Mouse (Mus musculus) G1E-ER4 (cell line): Measurements from ENCODE around the gene Chm. TPM values are rescaled to one million over a fixed set of nuclear protein-coding genes. Genes with fewer than 3 reads are reported as not detected.

Experiments
- GATA1 ChIP-seq: IDR thresholded peaks from one replicate; pipeline ENCODE4 v1.8.0; 2012; ENCODE audit warnings: low read length, inconsistent platforms
- polyA plus RNA-seq: library from polyadenylated mRNA; stranded (reverse); fragments of >175 nt; gene quantifications from 2 replicates; pipeline ENCODE4 v1.2.3, GENCODE M21; 2012

The Chm gene
- 0.71 and 0.99 TPM in 2 replicates for polyA plus RNA-seq

DNA sequence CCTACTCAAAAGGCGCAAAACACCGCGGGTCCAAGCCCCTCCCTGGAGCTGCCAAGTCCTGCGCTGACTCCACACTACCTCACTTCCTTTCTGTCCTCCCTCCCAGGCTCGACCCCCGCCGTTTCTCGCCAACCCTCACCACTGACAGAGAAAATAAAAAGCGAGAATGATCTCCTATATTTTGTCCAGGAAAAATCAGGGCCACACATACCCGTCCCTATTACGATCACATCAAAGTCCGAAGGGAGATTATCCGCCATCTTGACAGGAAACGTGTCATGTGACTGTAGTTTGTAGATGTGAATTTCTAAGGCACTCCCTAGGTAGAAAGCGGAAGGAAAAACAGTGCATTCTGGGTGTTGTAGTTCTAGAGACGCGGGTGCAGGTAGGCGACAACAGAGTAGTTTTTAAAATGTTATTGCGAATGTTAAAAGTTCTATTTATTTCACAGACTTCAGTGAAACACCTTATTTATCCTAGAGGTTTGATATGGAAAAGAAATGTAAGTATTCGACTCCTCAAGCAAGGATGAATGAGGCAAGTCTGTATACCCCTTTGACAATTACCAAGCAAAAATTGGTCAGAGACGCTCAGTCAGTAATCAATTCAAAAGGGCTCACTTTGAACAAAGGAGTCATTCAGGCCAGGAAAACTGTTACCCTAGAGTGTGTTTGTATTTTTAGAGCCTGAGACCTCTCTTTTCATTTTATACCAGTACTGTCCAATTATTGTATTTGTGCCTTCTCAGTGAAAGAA, at the start of gene Chm:
Gene Chm (minus strand): TSS at position 288 of the 756 bp plus-strand sequence.
- TF ChIP-seq GATA1: no peak

DNA sequence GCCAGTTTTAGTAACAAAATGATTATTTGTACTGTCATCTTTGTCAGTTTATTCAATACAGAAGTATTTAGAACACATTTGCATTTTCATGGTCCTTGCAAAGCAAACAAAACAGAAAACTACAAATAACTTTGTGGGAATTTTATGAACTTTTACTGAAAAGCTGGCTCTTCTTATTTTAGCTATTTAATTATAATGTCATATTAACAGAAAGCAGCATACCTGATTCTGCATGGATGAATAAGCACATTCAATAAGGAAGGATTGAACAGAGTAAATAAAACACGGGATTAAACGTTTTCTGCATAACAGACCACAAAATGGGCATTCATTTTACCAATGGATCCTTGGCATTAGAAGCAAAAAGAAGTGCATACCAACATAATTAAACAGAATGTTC, 8.6 kb upstream of the Chm start:
- no peak for TF ChIP-seq GATA1

DNA sequence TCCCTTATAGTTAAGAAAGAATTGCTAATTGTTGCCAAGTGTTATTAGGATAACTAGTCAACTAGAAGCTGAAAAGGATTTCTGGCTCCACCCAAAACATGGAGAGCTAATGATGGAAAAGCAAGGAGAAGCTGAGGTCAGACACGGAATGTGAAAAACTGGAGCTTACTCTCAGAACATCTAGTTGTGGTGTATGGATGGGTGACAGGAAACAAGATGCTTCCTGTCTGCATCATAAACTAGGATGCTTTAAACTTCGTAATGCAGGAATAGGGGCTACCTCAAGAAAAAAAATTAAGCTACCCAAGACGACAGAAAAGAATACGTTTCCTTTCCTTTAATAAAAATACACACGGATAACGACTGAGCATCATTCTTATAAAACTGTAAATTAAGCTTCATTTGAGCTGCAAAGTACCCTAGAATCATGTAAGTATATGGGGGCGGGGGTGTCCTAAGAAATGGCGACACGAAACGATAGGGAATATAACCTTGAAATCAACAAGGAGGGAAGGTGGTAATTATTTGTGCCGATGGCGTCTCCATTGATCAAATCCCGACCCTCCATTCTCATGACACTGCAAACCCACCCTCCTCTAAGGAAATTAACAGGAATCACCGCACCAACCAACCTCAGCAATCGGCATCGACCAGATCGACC, 618 bp downstream of the Chm start:
- no peak for TF ChIP-seq GATA1

DNA sequence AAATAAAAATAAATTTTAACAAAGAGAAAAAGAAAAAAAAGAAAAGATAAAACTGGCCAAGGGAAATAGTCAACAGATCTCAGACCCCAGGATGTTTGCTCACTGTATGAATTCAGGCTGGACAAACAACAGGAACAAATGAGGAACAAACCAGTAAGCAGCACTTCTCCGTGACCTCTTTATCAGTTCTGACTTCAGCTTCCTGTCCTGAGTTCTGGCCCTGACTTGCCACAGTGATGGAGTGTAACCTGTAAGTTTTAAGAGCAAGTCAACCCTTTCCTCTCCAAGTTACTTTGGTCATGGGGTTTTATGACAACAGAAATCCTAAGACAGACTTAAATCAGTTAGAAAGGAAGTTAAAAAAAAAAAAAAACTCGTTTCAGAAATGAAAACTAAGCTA, 12.6 kb downstream of the Chm start:
- no peak for TF ChIP-seq GATA1

DNA sequence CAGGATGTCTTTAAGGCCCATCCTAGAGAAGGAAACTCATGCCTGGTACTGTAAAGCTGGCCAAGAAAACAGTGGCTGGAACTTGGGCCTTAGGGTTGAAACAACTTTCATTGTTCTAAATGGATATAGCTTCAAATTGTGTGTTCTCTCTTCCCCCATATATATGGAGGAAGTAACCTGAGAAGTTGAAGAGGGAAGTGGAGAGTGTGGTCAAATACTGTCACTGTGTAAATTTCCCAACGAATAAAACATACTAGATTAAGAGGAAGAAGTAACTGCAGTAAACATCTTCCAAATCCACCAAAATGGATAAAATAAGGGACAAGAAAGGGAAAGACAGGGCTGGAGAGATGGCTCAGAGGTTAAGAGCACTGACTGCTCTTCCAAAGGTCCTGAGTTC, 13.0 kb downstream of the Chm start:
- TF ChIP-seq GATA1: no peak

DNA sequence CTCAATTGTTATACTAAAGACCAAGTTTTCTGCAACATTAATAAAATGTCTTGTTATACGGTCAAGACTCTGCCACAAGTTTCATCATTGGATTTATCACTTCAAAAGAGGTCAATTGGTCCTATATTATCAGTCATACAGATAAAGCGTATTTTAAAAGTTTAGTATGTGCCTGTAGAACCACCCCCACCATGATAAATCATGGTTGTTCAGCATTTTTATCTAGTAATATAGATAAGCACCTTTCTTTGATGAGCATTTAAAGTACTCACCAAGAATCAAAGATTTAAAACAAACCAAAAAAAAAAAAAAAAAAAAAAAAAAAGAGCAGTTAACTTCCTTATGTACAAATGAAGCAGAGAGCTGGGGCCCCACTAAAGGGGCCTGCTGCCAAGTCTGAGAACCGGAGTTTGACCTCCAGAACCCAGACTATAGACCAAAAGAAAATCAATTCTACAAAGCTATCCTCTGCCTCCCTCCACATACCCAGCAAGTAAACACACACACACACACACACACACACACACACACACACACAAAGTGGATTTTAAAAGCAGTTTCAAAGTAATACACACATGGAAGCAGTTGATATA, 25.0 kb downstream of the Chm start:
- TF ChIP-seq GATA1: no peak

DNA sequence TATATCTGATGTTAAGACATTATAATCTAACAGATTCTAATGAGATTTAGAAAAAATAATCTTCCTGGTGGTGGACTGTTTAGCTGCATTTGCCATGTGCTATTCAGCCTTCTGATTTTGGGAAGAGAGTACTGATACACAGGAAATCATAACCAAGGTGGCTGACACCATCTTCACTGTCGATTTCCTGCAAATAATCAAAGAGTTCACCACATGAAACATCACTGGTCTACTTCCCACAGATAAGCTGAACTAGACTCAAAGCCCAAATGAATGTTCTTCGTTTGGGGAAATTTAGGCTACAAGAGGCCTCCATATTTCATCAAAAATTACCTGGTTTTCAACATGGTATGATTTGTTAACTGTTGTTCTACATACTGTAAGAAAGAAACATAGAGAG, 101.1 kb downstream of the Chm start:
- no peak for TF ChIP-seq GATA1

DNA sequence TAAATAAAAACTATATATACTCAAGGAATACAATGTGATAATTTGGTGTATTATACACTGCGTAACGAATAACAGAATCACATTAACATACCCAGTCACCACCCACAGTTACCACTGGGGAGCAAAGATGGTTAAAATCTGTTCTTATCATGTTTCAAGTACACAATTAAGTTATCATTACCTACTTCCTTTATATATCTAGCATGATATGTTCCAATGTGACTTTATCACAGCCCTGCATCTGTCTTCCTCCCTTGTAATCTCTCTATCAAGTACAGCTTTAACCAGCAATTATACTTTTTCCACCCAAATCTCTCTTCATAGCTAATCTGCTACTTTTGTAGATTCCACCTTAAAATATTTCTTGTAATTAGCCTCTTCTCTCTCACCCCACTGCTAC, 109.3 kb downstream of the Chm start:
- no peak for TF ChIP-seq GATA1

DNA sequence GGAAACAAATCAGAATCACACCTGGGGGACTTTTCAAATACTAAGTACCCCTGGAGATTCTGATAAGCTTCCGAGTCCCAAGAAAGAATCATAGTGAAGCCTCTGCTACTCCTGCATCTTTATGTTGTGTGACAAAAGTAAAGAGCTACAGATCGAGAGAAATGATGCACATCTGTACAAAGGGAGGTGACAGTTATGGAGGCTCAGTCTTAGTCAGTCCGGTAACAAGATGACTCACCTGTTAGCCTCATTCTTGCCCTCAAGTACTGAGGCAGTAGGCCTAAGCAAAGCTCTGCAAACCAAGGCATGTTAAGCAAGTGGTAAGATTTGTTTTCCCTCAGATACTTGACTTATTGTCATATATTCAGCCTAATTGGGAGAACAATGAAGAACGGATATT, 110.5 kb downstream of the Chm start:
- TF ChIP-seq GATA1: no peak

DNA sequence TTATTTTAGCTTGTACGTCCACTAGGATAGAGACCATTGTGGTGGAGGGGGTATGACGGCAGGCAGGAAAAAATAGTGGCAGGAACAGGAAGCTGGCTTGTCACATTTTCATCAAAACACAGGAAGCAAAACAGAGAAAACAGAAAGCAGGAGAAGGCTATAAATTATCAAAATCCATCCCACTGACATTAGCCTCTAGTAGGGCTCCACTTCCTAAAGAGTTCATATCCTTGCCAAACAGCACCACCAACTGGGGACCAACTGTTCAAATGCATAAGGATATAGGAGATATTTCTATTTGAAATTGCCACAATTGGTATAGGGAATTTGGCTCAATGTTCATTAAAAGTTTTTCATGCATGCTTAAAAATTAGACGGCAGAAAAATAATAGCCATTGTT, 181.7 kb downstream of the Chm start:
- TF ChIP-seq GATA1: no peak

DNA sequence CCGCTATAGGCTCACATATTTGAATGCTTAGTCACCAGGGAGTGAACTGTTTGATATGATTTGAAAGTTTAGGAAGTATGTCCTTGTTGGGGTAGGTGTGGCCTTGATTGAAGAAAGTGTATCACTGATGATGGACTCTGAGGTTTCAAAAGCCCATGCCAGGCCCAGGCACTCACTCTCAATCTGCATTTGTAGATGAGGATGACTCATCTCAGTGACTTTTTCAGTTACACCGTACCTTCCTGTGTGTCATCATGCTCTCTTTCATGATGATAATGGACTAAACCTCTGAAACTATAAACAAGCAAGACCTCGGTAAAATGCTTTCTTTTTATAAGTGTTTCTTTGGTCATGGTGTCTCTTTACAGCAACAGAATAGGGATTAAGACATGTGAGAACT, 183.1 kb downstream of the Chm start:
- TF ChIP-seq GATA1: no peak

Other genes starting within 250 kb of the Chm start
- gene Dach2, start 112.0 kb upstream of the Chm start, polyA plus RNA-seq: not detected in 2 replicates